Mouse (Mus musculus): ENCODE data around the gene Slc16a14. TPM values are rescaled to one million over a fixed set of nuclear protein-coding genes. Genes with fewer than 3 reads are reported as not detected.
A peak's percentile ranks its signal among the peaks of the same experiment; 100 is the strongest.
"Not testable (repeated sequence)": the region's sequence is repeated elsewhere in the genome, so short reads cannot be mapped to it uniquely, and the experiment has no call there.

The Slc16a14 gene
- polyA plus RNA-seq (2015; fragmentation: Nextera tagmentation; extraction: Ambion mirVana) = 7.5 and 8.0 TPM in 2 replicates

GRCm38 (mm10) chr1:84934503-84935333, at the start of gene Slc16a14:
Gene Slc16a14 (minus strand): TSS chr1:84935134.
- H3K36me3 ChIP-seq = no peaks in the 10 kb centered on the region
- H3K9me3 ChIP-seq = no peaks in the 10 kb centered on the region
- peaks cover 11% of the 10 kb centered on the region; the same call in 1 of the 2 replicates for H3K4me1 ChIP-seq (replicated peaks)
- H3K4me3 ChIP-seq = peak within 1 kb of the TSS; percentile 63
- H3K27ac ChIP-seq (replicated peaks) = peak within 1 kb of the TSS; percentile 93
- WGBS = under 1% methylated on average over 59 of the region's 59 CpGs
- H3K4me2 ChIP-seq = peak within 1 kb of the TSS; percentile 76
- peak; percentile 91 for ATAC-seq (ENCODE audit: low read depth)
- peaks cover 14% of the 10 kb centered on the region for H3K27me3 ChIP-seq
- peak within 1 kb of the TSS; percentile 89 for H3K9ac ChIP-seq

GRCm38 (mm10) chr1:84961779-84962178, 26.8 kb upstream of the Slc16a14 start:
- H3K27ac ChIP-seq (replicated peaks) = not testable (repeated sequence)
- H3K4me3 ChIP-seq = peak overlapping the region; percentile 23

GRCm38 (mm10) chr1:84957713-84958112, 22.8 kb upstream of the Slc16a14 start:
- H3K4me3 ChIP-seq; H3K27me3 ChIP-seq; H3K4me1 ChIP-seq (replicated peaks); H3K9ac ChIP-seq; H3K36me3 ChIP-seq; H3K9me3 ChIP-seq; H3K4me2 ChIP-seq; H3K27ac ChIP-seq (replicated peaks); ATAC-seq (ENCODE audit: low read depth): not testable (repeated sequence)
- WGBS = 86% methylated on average over 4 of the region's 4 CpGs

More at GRCm38 (mm10) chr1:84961779-84962178, 26.8 kb upstream of the Slc16a14 start:
- not testable (repeated sequence) for H3K9ac ChIP-seq; ATAC-seq (ENCODE audit: low read depth); H3K9me3 ChIP-seq; H3K4me1 ChIP-seq (replicated peaks); H3K27me3 ChIP-seq; H3K36me3 ChIP-seq
- H3K4me2 ChIP-seq = peak overlapping the region; percentile 48
- WGBS = 5% methylated on average over 12 of the region's 12 CpGs

GRCm38 (mm10) chr1:84956771-84957170, 21.8 kb upstream of the Slc16a14 start:
- ATAC-seq (ENCODE audit: low read depth); H3K9ac ChIP-seq; H3K36me3 ChIP-seq; H3K4me1 ChIP-seq (replicated peaks); H3K27me3 ChIP-seq; H3K27ac ChIP-seq (replicated peaks); H3K4me2 ChIP-seq; H3K9me3 ChIP-seq; H3K4me3 ChIP-seq: not testable (repeated sequence)
- WGBS = 94% methylated on average over 3 of the region's 3 CpGs

GRCm38 (mm10) chr1:84952456-84953181, 17.7 kb upstream of the Slc16a14 start:
- no peak overlapping the region for H3K4me3 ChIP-seq
- H3K4me2 ChIP-seq = no peak overlapping the region
- ATAC-seq (ENCODE audit: low read depth) = no peak
- H3K36me3 ChIP-seq = no peaks in the 10 kb centered on the region
- H3K27me3 ChIP-seq = no peaks in the 10 kb centered on the region
- H3K9me3 ChIP-seq = peaks cover 6% of the 10 kb centered on the region; the same call in 1 of the 2 replicates
- H3K27ac ChIP-seq (replicated peaks) = no peak overlapping the region
- H3K4me1 ChIP-seq (replicated peaks) = no peaks in the 10 kb centered on the region
- WGBS = 90% methylated on average over 10 of the region's 10 CpGs
- H3K9ac ChIP-seq = no peak overlapping the region

GRCm38 (mm10) chr1:84951566-84951965, 16.6 kb upstream of the Slc16a14 start:
- Histone ChIP-seq H3K27me3 (no peaks in the 10 kb centered on the region), H3K27ac (replicated peaks) (no peak overlapping the region), H3K4me1 (replicated peaks) (no peaks in the 10 kb centered on the region), H3K4me2 (no peak overlapping the region), H3K4me3 (no peak overlapping the region), H3K9ac (no peak overlapping the region), H3K36me3 (no peaks in the 10 kb centered on the region), H3K9me3 (0 out of 2 replicates have a peak, but pooled peaks cover 3% of the 10 kb centered on the region)
- no peak for ATAC-seq (ENCODE audit: low read depth)
- 87% methylated on average over 3 of the region's 3 CpGs for WGBS

- H3K27me3 ChIP-seq = no peaks in the 10 kb centered on the region
- no peaks in the 10 kb centered on the region for H3K9me3 ChIP-seq
- no peaks in the 10 kb centered on the region for H3K36me3 ChIP-seq
- H3K4me3 ChIP-seq = no peak overlapping the region
- no peak for ATAC-seq (ENCODE audit: low read depth)
- no peaks in the 10 kb centered on the region for H3K4me1 ChIP-seq (replicated peaks)
- no peak overlapping the region for H3K9ac ChIP-seq
- H3K27ac ChIP-seq (replicated peaks) = no peak overlapping the region
- 72% methylated on average over 2 of the region's 2 CpGs for WGBS
- no peak overlapping the region for H3K4me2 ChIP-seq
These were observed 12.5 kb upstream of the Slc16a14 start for GRCm38 (mm10) chr1:84947390-84947789.

GRCm38 (mm10) chr1:84945950-84946349, 11.0 kb upstream of the Slc16a14 start:
- Histone ChIP-seq H3K9me3 (no peaks in the 10 kb centered on the region), H3K4me2 (no peak overlapping the region), H3K4me3 (no peak overlapping the region), H3K27ac (replicated peaks) (no peak overlapping the region), H3K36me3 (no peaks in the 10 kb centered on the region), H3K9ac (no peak overlapping the region), H3K4me1 (replicated peaks) (no peaks in the 10 kb centered on the region), H3K27me3 (no peaks in the 10 kb centered on the region)
- no peak for ATAC-seq (ENCODE audit: low read depth)
- 82% methylated on average over 3 of the region's 3 CpGs for WGBS

GRCm38 (mm10) chr1:84943549-84943948, 8.6 kb upstream of the Slc16a14 start:
- H3K4me2 ChIP-seq = no peak overlapping the region
- no peak for ATAC-seq (ENCODE audit: low read depth)
- no peak overlapping the region for H3K9ac ChIP-seq
- no peaks in the 10 kb centered on the region for H3K27me3 ChIP-seq
- H3K4me3 ChIP-seq = no peak overlapping the region
- no peaks in the 10 kb centered on the region for H3K4me1 ChIP-seq (replicated peaks)
- 96% methylated on average over 4 of the region's 4 CpGs for WGBS
- no peaks in the 10 kb centered on the region for H3K9me3 ChIP-seq
- no peak overlapping the region for H3K27ac ChIP-seq (replicated peaks)
- no peaks in the 10 kb centered on the region for H3K36me3 ChIP-seq

GRCm38 (mm10) chr1:84942666-84943065, 7.7 kb upstream of the Slc16a14 start:
- H3K27me3 ChIP-seq = no peaks in the 10 kb centered on the region
- no peak overlapping the region for H3K27ac ChIP-seq (replicated peaks)
- no peak for ATAC-seq (ENCODE audit: low read depth)

GRCm38 (mm10) chr1:84940322-84940721, 5.4 kb upstream of the Slc16a14 start:
- peaks cover 5% of the 10 kb centered on the region; the same call in 1 of the 2 replicates for H3K4me1 ChIP-seq (replicated peaks)
- H3K9me3 ChIP-seq = no peaks in the 10 kb centered on the region
- no peak overlapping the region for H3K4me2 ChIP-seq
- H3K27ac ChIP-seq (replicated peaks) = no peak overlapping the region
- no peak overlapping the region for H3K4me3 ChIP-seq
- ATAC-seq (ENCODE audit: low read depth) = no peak
- 91% methylated on average over 2 of the region's 2 CpGs for WGBS
- H3K27me3 ChIP-seq = peaks cover 11% of the 10 kb centered on the region
- no peak overlapping the region for H3K9ac ChIP-seq
- H3K36me3 ChIP-seq = no peaks in the 10 kb centered on the region

More at GRCm38 (mm10) chr1:84942666-84943065, 7.7 kb upstream of the Slc16a14 start:
- no peak overlapping the region for H3K4me3 ChIP-seq
- no peaks in the 10 kb centered on the region for H3K9me3 ChIP-seq
- H3K9ac ChIP-seq = no peak overlapping the region
- H3K36me3 ChIP-seq = no peaks in the 10 kb centered on the region
- no peaks in the 10 kb centered on the region for H3K4me1 ChIP-seq (replicated peaks)
- H3K4me2 ChIP-seq = no peak overlapping the region

GRCm38 (mm10) chr1:84939466-84939865, 4.5 kb upstream of the Slc16a14 start:
- Histone ChIP-seq H3K4me3 (no peak overlapping the region), H3K36me3 (no peaks in the 10 kb centered on the region), H3K4me1 (replicated peaks) (peaks cover 7% of the 10 kb centered on the region; the same call in 1 of the 2 replicates), H3K9me3 (no peaks in the 10 kb centered on the region), H3K27ac (replicated peaks) (no peak overlapping the region), H3K4me2 (no peak overlapping the region), H3K9ac (no peak overlapping the region), H3K27me3 (peaks cover 11% of the 10 kb centered on the region)
- 82% methylated on average over 4 of the region's 4 CpGs for WGBS
- no peak for ATAC-seq (ENCODE audit: low read depth)

Measured in neural tube, embryonic 13.5 days (tissue).